Mouse (Mus musculus) adrenal gland, postnatal 36 days (tissue): Measurements from ENCODE around the gene Ppp1r3d. TPM values are rescaled to one million over a fixed set of nuclear protein-coding genes. Genes with fewer than 3 reads are reported as not detected.

Source experiments
- DNase-seq, 2 experiments: peaks; one replicate each; pipeline ENCODE4 v3.0.0; 2021; ENCODE audit warnings: mixed read lengths in 1 of 2
- total RNA-seq, 2 experiments: library from RNA; stranded (reverse); gene quantifications; 2 replicates each; pipeline ENCODE4 v1.2.3; 2021

Gene Ppp1r3d
- total RNA-seq, 2 experiments from 2014 or later = 3.1 to 4.2 TPM

DNA sequence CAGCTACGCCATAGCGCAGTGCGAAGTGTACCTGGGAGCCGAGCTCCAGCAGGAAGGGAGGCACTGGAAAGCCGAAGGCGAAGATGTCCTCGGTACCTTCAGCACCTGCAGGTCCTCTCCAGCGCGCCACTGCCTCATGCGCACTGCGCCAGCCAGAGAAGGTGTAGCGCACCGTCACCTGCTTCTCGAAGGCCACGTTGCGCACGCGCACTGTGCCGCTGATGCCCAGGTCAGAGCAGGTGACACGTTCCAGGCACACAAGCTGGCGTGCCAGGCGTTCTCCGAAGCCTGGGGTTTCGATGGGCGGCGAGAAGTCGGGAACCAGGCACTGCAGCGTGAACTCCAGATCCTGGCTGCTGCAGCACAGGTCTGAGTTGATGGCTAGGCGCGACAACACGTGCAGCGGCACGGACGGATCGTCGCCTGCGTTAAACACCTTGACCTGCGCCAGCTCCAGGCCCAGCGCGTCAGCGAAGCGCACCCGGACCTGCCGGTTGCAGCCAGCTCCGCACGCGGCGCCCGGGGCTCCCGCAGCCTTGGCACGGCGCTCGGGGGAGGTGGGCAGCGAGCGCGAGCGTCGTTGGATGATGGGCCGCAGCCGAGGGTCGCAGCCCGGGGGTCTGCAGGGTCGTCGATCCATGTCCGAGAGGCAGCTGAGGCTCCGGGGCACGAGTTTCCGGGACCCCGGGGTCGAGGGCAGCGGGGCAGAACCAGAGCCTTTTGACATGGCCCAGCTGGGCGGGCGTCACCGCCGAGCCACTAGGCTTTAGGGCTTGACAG, 601 bp downstream of the Ppp1r3d start:
- peak in 1 of 2 experiments; percentile 12 for DNase-seq

GRCm38 (mm10) chr2:178413081-178413480, 1.2 kb downstream of the Ppp1r3d start:
- no peak for DNase-seq

DNA sequence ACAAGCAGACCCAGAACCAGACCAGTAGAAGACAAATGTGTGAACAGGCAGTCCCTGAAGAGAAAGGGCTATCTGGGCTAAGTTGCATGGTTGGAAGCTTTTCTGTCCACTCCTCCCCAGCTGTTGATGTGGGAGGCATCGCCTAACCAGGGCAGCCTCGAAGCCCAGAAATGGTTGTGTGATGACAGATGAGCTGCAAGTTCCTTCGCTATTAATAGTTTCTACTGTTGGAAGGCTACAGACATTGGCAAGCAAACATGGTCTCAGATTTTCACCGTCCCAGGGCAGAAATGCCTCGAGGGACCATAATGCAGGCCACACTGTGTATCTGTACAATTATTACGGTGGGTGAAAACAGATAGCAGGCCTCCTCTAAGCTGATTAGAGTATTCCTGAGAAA, 1.7 kb downstream of the Ppp1r3d start:
- DNase-seq = no peak

DNA sequence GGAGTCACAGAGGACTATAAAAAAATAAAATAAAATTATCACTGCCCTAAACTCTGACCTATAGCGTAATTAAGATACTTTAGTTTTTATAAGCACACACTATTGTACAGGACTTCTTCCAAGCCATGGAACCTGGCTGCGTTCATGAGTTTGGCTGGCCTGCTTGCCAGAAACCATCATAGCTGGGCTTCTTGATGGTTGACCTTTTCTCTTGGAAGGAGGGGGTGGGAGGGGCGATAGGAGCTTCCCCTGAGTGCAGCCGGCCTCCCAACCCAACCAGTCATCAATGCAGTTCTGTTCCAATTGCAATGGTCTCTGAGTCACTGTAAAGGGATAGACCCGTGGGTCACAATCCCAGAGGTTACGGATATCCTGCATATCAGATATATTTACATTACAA, 4.0 kb downstream of the Ppp1r3d start:
- peak in 1 of 2 experiments; percentile 25 for DNase-seq

- DNase-seq = no peak
Observed at GRCm38 (mm10) chr2:178409024-178409423, 5.2 kb downstream of the Ppp1r3d start.

GRCm38 (mm10) chr2:178407053-178407815, 7.0 kb downstream of the Ppp1r3d start, which contains the start of gene Sycp2:
Gene Sycp2, minus strand, starts transcription at chr2:178407685.
- DNase-seq = no peak

Other genes starting within 250 kb of the Ppp1r3d start
- gene Sycp2, start 6.8 kb downstream of the Ppp1r3d start, total RNA-seq = under 1 TPM; 0.07 to 0.30 TPM
- gene Fam217b, start 52 bp upstream of the Ppp1r3d start, total RNA-seq = 1 to 10 TPM; 4.8 to 4.9 TPM
- under 1 TPM in 1 of 2 experiments, not detected in 1; 0.30 TPM for gene Cdh26, start 16.1 kb upstream of the Ppp1r3d start, total RNA-seq